Comparison of ENCODE assay signal across 17 mouse cellular contexts in the genomic region with DNA sequence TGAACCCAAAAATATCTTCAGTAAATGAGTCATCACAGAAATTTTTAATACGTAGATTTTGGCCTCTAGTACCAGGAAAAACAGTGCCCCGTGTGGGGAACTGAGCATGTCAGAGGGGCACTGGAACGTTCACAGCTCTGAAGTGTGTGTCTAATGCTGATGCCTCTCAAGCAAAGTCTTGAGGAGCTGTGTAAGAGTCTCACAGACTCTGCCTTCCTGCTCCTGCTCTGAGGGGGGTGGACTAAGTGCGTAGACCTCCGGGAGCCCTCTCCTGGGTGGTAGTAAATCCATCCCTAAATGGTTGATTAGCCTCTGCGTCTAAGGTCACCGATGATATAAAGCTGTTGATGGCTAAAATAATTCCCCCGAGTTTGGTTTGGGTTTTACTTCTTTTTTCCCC. TPM values are rescaled to one million over a fixed set of nuclear protein-coding genes. Genes with fewer than 3 reads are reported as not detected.
DNase-seq lines count a peak whose midpoint lies in the region; ATAC-seq and TF ChIP-seq lines count a peak whose summit lies in the region.
"Had no signal": no experiment of that assay in that cellular context is flagged by ENCODE, and none has a peak within 500 bp of the region (broad histone marks: within the 10 kb centered on the region; RNA-seq: fewer than 3 reads in every experiment).

No protein-coding gene starts in this region.

- no peak overlapping the region for H3K4me3 ChIP-seq in forebrain, embryonic 14.5 days (ENCODE audit: low read depth, low read length)
- no peak overlapping the region for H3K4me3 ChIP-seq in forebrain, embryonic 12.5 days (replicated peaks)
- peak overlapping the region; percentile 2; the same call in 1 of the 2 replicates for H3K4me3 ChIP-seq in left cerebral cortex, adult 2 months
- H3K4me3 ChIP-seq in midbrain, embryonic 15.5 days: no peak overlapping the region
- H3K4me3 ChIP-seq: forebrain, embryonic 15.5 days; heart, embryonic 12.5 days; liver, embryonic 15.5 days had no signal

- ATAC-seq in forebrain, embryonic 14.5 days: no peak
- ATAC-seq in forebrain, embryonic 12.5 days (ENCODE audit: low FRiP score): no peak
- ATAC-seq in midbrain, embryonic 15.5 days (replicated peaks): 0 out of 2 replicates have a peak, but pooled peaks have one; percentile 35
- ATAC-seq: forebrain, embryonic 15.5 days had no signal

- 0 out of 2 replicates have a peak, but pooled peaks cover 2% of the 10 kb centered on the region for H3K4me1 ChIP-seq in forebrain, embryonic 14.5 days (ENCODE audit: control insufficient read depth, insufficient read depth, low read length)
- H3K4me1 ChIP-seq in forebrain, embryonic 12.5 days: peaks cover 5% of the 10 kb centered on the region; the same call in 1 of the 2 replicates
- peaks cover 10% of the 10 kb centered on the region for H3K4me1 ChIP-seq in midbrain, embryonic 15.5 days
- H3K4me1 ChIP-seq: heart, embryonic 12.5 days had no signal

- 27% methylated on average over 8 of the region's 8 CpGs for WGBS in forebrain, embryonic 14.5 days
- 37% methylated on average over 8 of the region's 8 CpGs for WGBS in forebrain, embryonic 12.5 days
- WGBS in midbrain, embryonic 15.5 days: 32% methylated on average over 8 of the region's 8 CpGs

- no peak for TF ChIP-seq CTCF in left cerebral cortex, adult 2 months (IDR thresholded peaks at IDR 0.05)
- no peak for TF ChIP-seq CTCF in brain, embryonic 14.5 days (IDR thresholded peaks at IDR 0.05; ENCODE audit: borderline replicate concordance, extremely low read depth, insufficient read depth, insufficient read length)

- intact Hi-C loops in left cerebral cortex, adult 2 months (cut with DNase I): loop anchor here (2.0 to 10.0 kb wide), 4 partner anchors 62 to 1324 kb away; no protein-coding TSS in a partner anchor
- intact Hi-C loops in left cerebral cortex, postnatal 36 days (cut with DNase I): loop anchor here (10.0 kb wide), 1 partner anchor 1316 kb away; no protein-coding TSS in a partner anchor

- no peaks in the 10 kb centered on the region for H3K36me3 ChIP-seq in forebrain, embryonic 14.5 days (ENCODE audit: control insufficient read depth, insufficient read depth, low read length)
- no peaks in the 10 kb centered on the region for H3K36me3 ChIP-seq in forebrain, embryonic 12.5 days (replicated peaks)
- no peaks in the 10 kb centered on the region for H3K36me3 ChIP-seq in midbrain, embryonic 15.5 days (replicated peaks)
- H3K36me3 ChIP-seq: forebrain, embryonic 15.5 days; heart, embryonic 12.5 days; liver, embryonic 15.5 days had no signal

- H3K27me3 ChIP-seq in forebrain, embryonic 14.5 days (replicated peaks; ENCODE audit: control insufficient read depth, insufficient read depth, low read length): peaks cover 30% of the 10 kb centered on the region
- peaks cover 73% of the 10 kb centered on the region for H3K27me3 ChIP-seq in forebrain, embryonic 12.5 days
- H3K27me3 ChIP-seq in midbrain, embryonic 15.5 days (replicated peaks): no peaks in the 10 kb centered on the region
- H3K27me3 ChIP-seq: heart, embryonic 12.5 days; liver, embryonic 15.5 days had no signal

- TF ChIP-seq POLR2A in brain, embryonic 14.5 days (IDR thresholded peaks at IDR 0.05; ENCODE audit: borderline replicate concordance, extremely low read depth, insufficient read depth, insufficient read length, poor library complexity, severe bottlenecking): no peak

- peak; percentile 14 for DNase-seq in forebrain, embryonic 14.5 days (ENCODE audit: low spot score)
- DNase-seq in left cerebral cortex, adult 2 months (ENCODE audit: extremely low spot score in 1 of 2, low spot score in 2 of 2): no peak
- DNase-seq in left cerebral cortex, postnatal 36 days (ENCODE audit: low spot score in 2 of 2): no peak
- DNase-seq in brain, embryonic 14.5 days (ENCODE audit: low read depth): peak; percentile 27
- DNase-seq in adrenal gland, postnatal 14 days: no peak
- DNase-seq: adrenal gland, adult 2 months; cerebellum, adult 9-11 months; gastrocnemius, postnatal 14 days; left cerebral cortex, postnatal 4 days; thymus, postnatal 36 days had no signal

- no peaks in the 10 kb centered on the region for H3K9me3 ChIP-seq in forebrain, embryonic 14.5 days (replicated peaks; ENCODE audit: control insufficient read depth, low read length)
- no peaks in the 10 kb centered on the region for H3K9me3 ChIP-seq in forebrain, embryonic 12.5 days
- no peaks in the 10 kb centered on the region for H3K9me3 ChIP-seq in midbrain, embryonic 15.5 days
- H3K9me3 ChIP-seq: forebrain, embryonic 15.5 days; heart, embryonic 12.5 days; liver, embryonic 15.5 days had no signal

- 0 out of 2 replicates have a peak overlapping the region, but pooled peaks have one; percentile 0 for H3K4me2 ChIP-seq in forebrain, embryonic 14.5 days (ENCODE audit: low read length)
- H3K4me2 ChIP-seq in forebrain, embryonic 12.5 days: no peak overlapping the region
- 0 out of 2 replicates have a peak overlapping the region, but pooled peaks have one; percentile 1 for H3K4me2 ChIP-seq in midbrain, embryonic 15.5 days
- H3K4me2 ChIP-seq: forebrain, embryonic 15.5 days; heart, embryonic 12.5 days; liver, embryonic 15.5 days had no signal

- no peak overlapping the region for H3K9ac ChIP-seq in forebrain, embryonic 14.5 days (ENCODE audit: low read length)
- H3K9ac ChIP-seq in forebrain, embryonic 12.5 days: no peak overlapping the region
- no peak overlapping the region for H3K9ac ChIP-seq in midbrain, embryonic 15.5 days
- H3K9ac ChIP-seq: forebrain, embryonic 15.5 days; heart, embryonic 12.5 days; liver, embryonic 15.5 days had no signal

- no peak overlapping the region for H3K27ac ChIP-seq in forebrain, embryonic 14.5 days (ENCODE audit: low read depth, low read length)
- H3K27ac ChIP-seq in forebrain, embryonic 12.5 days: no peak overlapping the region
- peak overlapping the region; percentile 91 for H3K27ac ChIP-seq in left cerebral cortex, adult 2 months
- H3K27ac ChIP-seq in midbrain, embryonic 15.5 days: no peak overlapping the region
- H3K27ac ChIP-seq: liver, embryonic 15.5 days had no signal

RNA-seq across cellular contexts. Expression of gene Arhgap15, which starts 39.9 kb away (rescaled TPM):
- polyA plus RNA-seq in forebrain, embryonic 14.5 days (2014; fragmentation: Nextera tagmentation; extraction: Ambion mirVana): 1.0 and 1.1 TPM in 2 replicates
- polyA plus RNA-seq in forebrain, embryonic 12.5 days (2016; fragmentation: Nextera tagmentation; extraction: Ambion mirVana): 0.23 and 0.38 TPM in 2 replicates
- 10 to 100 TPM in 1 of 2 experiments, 1 to 10 TPM in 1; 9.7 to 12.8 TPM for total RNA-seq in left cerebral cortex, adult 2 months (2021)
- total RNA-seq in left cerebral cortex, postnatal 36 days (2021): 10 to 100 TPM in 1 of 2 experiments, 1 to 10 TPM in 1; 7.6 to 12.2 TPM
- polyA plus RNA-seq in brain, embryonic 14.5 days (2012; rRNA removed): 0.57 and 0.71 TPM in 2 replicates
- 0.79 TPM in 2 replicates for polyA plus RNA-seq in midbrain, embryonic 15.5 days (2015; fragmentation: Nextera tagmentation; extraction: Ambion mirVana)
- 1.5 and 10.7 TPM in 2 replicates for total RNA-seq in adrenal gland, postnatal 14 days (2021)
- total RNA-seq: ES-E14 had no signal
- polyA plus RNA-seq: C2C12 had no signal

Comparison
In these comparisons a context has a peak if more than half of its experiments do, and no peak if none do; other contexts are left out.
1. DNase-seq: peak in forebrain, embryonic 14.5 days (single experiment) and brain, embryonic 14.5 days (single experiment); none in left cerebral cortex, adult 2 months (0 of 2), left cerebral cortex, postnatal 36 days (0 of 2) and adrenal gland, postnatal 14 days (single experiment).